Mouse (Mus musculus) lung, embryonic 15.5 days (tissue): ENCODE results near the gene Ppp1r14d. TPM values are rescaled to one million over a fixed set of nuclear protein-coding genes. Genes with fewer than 3 reads are reported as not detected.

Experiments
- ATAC-seq: fragments of 200-750 bp; cut with Nextera tagmentation; 2 replicates; pipeline ENCODE4 v1.8.0; 2017; ENCODE audit warnings: moderate number of reproducible peaks, borderline replicate concordance; ENCODE audit not compliant: low FRiP score, low TSS enrichment; ENCODE audit errors: extremely low read depth
- H3K27ac ChIP-seq: fragments of 300-500 bp; sonication (generic); 2 replicates; pipeline ENCODE4 v1.5.1; 2015; ENCODE audit warnings: moderate library complexity, mild to moderate bottlenecking, inconsistent platforms
- H3K27me3 ChIP-seq: fragments of 300-500 bp; sonication (generic); 2 replicates; pipeline ENCODE4 v1.6.1; 2015; ENCODE audit warnings: inconsistent platforms
- H3K36me3 ChIP-seq: fragments of 300-500 bp; sonication (generic); 2 replicates; pipeline ENCODE4 v1.6.1; 2015; ENCODE audit warnings: inconsistent platforms
- H3K4me1 ChIP-seq: fragments of 300-500 bp; sonication (generic); 2 replicates; pipeline ENCODE4 v1.6.1; 2015; ENCODE audit warnings: inconsistent platforms
- H3K4me2 ChIP-seq: fragments of 300-500 bp; sonication (generic); 2 replicates; pipeline ENCODE4 v1.6.1; 2015; ENCODE audit warnings: inconsistent platforms, mild to moderate bottlenecking, moderate library complexity
- H3K4me3 ChIP-seq: fragments of 300-500 bp; sonication (generic); 2 replicates; pipeline ENCODE4 v1.5.1; 2015; ENCODE audit warnings: mild to moderate bottlenecking, inconsistent platforms
- H3K9ac ChIP-seq: fragments of 300-500 bp; sonication (generic); 2 replicates; pipeline ENCODE4 v1.6.1; 2015; ENCODE audit warnings: inconsistent platforms
- H3K9me3 ChIP-seq: fragments of 300-500 bp; sonication (generic); 2 replicates; pipeline ENCODE4 v1.6.1; 2016; ENCODE audit warnings: inconsistent platforms
- WGBS: fragments of 180-500 bp; shearing (Covaris S2); methylation state at CpG from one replicate; pipeline ENCODE4 v1.1.7; 2015; 5-methylcytosine and 5-hydroxymethylcytosine counted together
- polyA plus RNA-seq: library from polyadenylated mRNA; unstranded; fragments of >200 nt; fragmentation: Nextera tagmentation; extraction: Ambion mirVana; gene quantifications from 2 replicates; pipeline ENCODE4 v1.2.1, GENCODE M21; 2015

Gene Ppp1r14d
- polyA plus RNA-seq, 1 experiment from 2014 or later, result 0.79 TPM

- Histone ChIP-seq H3K9ac (peak overlapping the region; percentile 42), H3K4me2 (peak overlapping the region; percentile 82), H3K27ac (peak overlapping the region; percentile 71), H3K9me3 (no peaks in the 10 kb centered on the region), H3K27me3 (peaks cover 49% of the 10 kb centered on the region), H3K4me1 (peaks cover 11% of the 10 kb centered on the region), H3K4me3 (peak overlapping the region; percentile 51), H3K36me3 (no peaks in the 10 kb centered on the region)
- ATAC-seq, result no peak; the same call in 1 of the 2 replicates
- 7% methylated on average over 25 of the region's 25 CpGs for WGBS
Observed at GRCm38 (mm10) chr2:119236682-119237209, 7.0 kb upstream of the Ppp1r14d start.

GRCm38 (mm10) chr2:119209176-119209507 is 20.6 kb downstream of the Ppp1r14d start:
- under 1% methylated on average over 13 of the region's 13 CpGs for WGBS
- peak overlapping the region; percentile 61 for H3K4me2 ChIP-seq
- H3K27me3 ChIP-seq, result no peaks in the 10 kb centered on the region
- peak overlapping the region; percentile 69 for H3K4me3 ChIP-seq
- H3K9me3 ChIP-seq, result no peaks in the 10 kb centered on the region
- H3K9ac ChIP-seq, result peak overlapping the region; percentile 74
- peaks cover 10% of the 10 kb centered on the region; the same call in 1 of the 2 replicates for H3K4me1 ChIP-seq
- peak overlapping the region; percentile 66; the same call in 1 of the 2 replicates for H3K27ac ChIP-seq
- peaks cover 23% of the 10 kb centered on the region for H3K36me3 ChIP-seq
- peak; percentile 1; the same call in 1 of the 2 replicates for ATAC-seq

GRCm38 (mm10) chr2:119208344-119209175 is 21.1 kb downstream of the Ppp1r14d start, which contains the start of the genes Zfyve19 and Dnajc17:
Zfyve19 (plus strand) TSS chr2:119208617.
Dnajc17 (minus strand) TSS chr2:119208795.
- under 1% methylated on average over 51 of the region's 51 CpGs for WGBS
- H3K27ac ChIP-seq, result peak within 1 kb of the TSS; percentile 93
- no peaks in the 10 kb centered on the region for H3K9me3 ChIP-seq
- H3K4me3 ChIP-seq, result peak within 1 kb of the TSS; percentile 69
- H3K4me2 ChIP-seq, result peak within 1 kb of the TSS; percentile 61
- peak within 1 kb of the TSS; percentile 74 for H3K9ac ChIP-seq
- H3K27me3 ChIP-seq, result no peaks in the 10 kb centered on the region
- ATAC-seq, result peak; percentile 96
- H3K4me1 ChIP-seq, result peaks cover 10% of the 10 kb centered on the region; the same call in 1 of the 2 replicates
- peaks cover 23% of the 10 kb centered on the region for H3K36me3 ChIP-seq

- peak overlapping the region; percentile 93 for H3K27ac ChIP-seq
- H3K27me3 ChIP-seq, result no peaks in the 10 kb centered on the region
- ATAC-seq, result no peak
- H3K4me1 ChIP-seq, result peaks cover 14% of the 10 kb centered on the region; the same call in 1 of the 2 replicates
- 16% methylated on average over 6 of the region's 6 CpGs for WGBS
- peak overlapping the region; percentile 69 for H3K4me3 ChIP-seq
- H3K9me3 ChIP-seq, result no peaks in the 10 kb centered on the region
- H3K36me3 ChIP-seq, result peaks cover 23% of the 10 kb centered on the region
- H3K4me2 ChIP-seq, result peak overlapping the region; percentile 61
- peak overlapping the region; percentile 71 for H3K9ac ChIP-seq
Observed at GRCm38 (mm10) chr2:119207961-119208343, 21.8 kb downstream of the Ppp1r14d start.

- Histone ChIP-seq H3K4me2 (no peak overlapping the region), H3K9ac (no peak overlapping the region), H3K4me3 (no peak overlapping the region), H3K27me3 (no peaks in the 10 kb centered on the region), H3K27ac (0 out of 2 replicates have a peak overlapping the region, but pooled peaks have one; percentile 9), H3K4me1 (peaks cover 14% of the 10 kb centered on the region; the same call in 1 of the 2 replicates), H3K9me3 (no peaks in the 10 kb centered on the region), H3K36me3 (no peaks in the 10 kb centered on the region)
- no peak for ATAC-seq
- 72% methylated on average over 4 of the region's 4 CpGs for WGBS
Observed at GRCm38 (mm10) chr2:119203871-119204460, 25.7 kb downstream of the Ppp1r14d start.

- H3K36me3 ChIP-seq, result no peaks in the 10 kb centered on the region
- 48% methylated on average over 5 of the region's 5 CpGs for WGBS
- H3K27me3 ChIP-seq, result no peaks in the 10 kb centered on the region
- H3K4me2 ChIP-seq, result no peak overlapping the region
- peaks cover 14% of the 10 kb centered on the region; the same call in 1 of the 2 replicates for H3K4me1 ChIP-seq
- no peak for ATAC-seq
- no peak overlapping the region for H3K4me3 ChIP-seq
- H3K9me3 ChIP-seq, result no peaks in the 10 kb centered on the region
- H3K9ac ChIP-seq, result no peak overlapping the region
- H3K27ac ChIP-seq, result 0 out of 2 replicates have a peak overlapping the region, but pooled peaks have one; percentile 9
Observed at GRCm38 (mm10) chr2:119202914-119203453, 26.7 kb downstream of the Ppp1r14d start.

GRCm38 (mm10) chr2:119198934-119199333 is 30.8 kb downstream of the Ppp1r14d start:
- Histone ChIP-seq H3K4me3 (no peak overlapping the region), H3K36me3 (no peaks in the 10 kb centered on the region), H3K4me1 (0 out of 2 replicates have a peak, but pooled peaks cover 7% of the 10 kb centered on the region), H3K9ac (no peak overlapping the region), H3K27me3 (no peaks in the 10 kb centered on the region), H3K4me2 (no peak overlapping the region), H3K9me3 (no peaks in the 10 kb centered on the region), H3K27ac (no peak overlapping the region)
- no peak for ATAC-seq
- 67% methylated on average over 3 of the region's 3 CpGs for WGBS

- H3K4me1 ChIP-seq, result 0 out of 2 replicates have a peak, but pooled peaks cover 4% of the 10 kb centered on the region
- WGBS, result 33% methylated on average over 1 of the region's 1 CpGs
- ATAC-seq, result no peak
- H3K4me3 ChIP-seq, result no peak overlapping the region
- no peak overlapping the region for H3K9ac ChIP-seq
- H3K27ac ChIP-seq, result no peak overlapping the region
- no peak overlapping the region for H3K4me2 ChIP-seq
- no peaks in the 10 kb centered on the region for H3K27me3 ChIP-seq
- H3K9me3 ChIP-seq, result no peaks in the 10 kb centered on the region
- H3K36me3 ChIP-seq, result no peaks in the 10 kb centered on the region
Observed at GRCm38 (mm10) chr2:119198049-119198448, 31.7 kb downstream of the Ppp1r14d start.

GRCm38 (mm10) chr2:119197493-119197892 is 32.2 kb downstream of the Ppp1r14d start:
- 63% methylated on average over 1 of the region's 1 CpGs for WGBS

GRCm38 (mm10) chr2:119196316-119197108 is 33.2 kb downstream of the Ppp1r14d start:
- WGBS, result 32% methylated on average over 4 of the region's 4 CpGs
- Histone ChIP-seq H3K4me2 (no peak overlapping the region), H3K36me3 (no peaks in the 10 kb centered on the region), H3K27me3 (no peaks in the 10 kb centered on the region), H3K4me1 (no peaks in the 10 kb centered on the region), H3K9ac (no peak overlapping the region), H3K27ac (no peak overlapping the region), H3K4me3 (no peak overlapping the region), H3K9me3 (no peaks in the 10 kb centered on the region)
- no peak for ATAC-seq

More at GRCm38 (mm10) chr2:119197493-119197892, 32.2 kb downstream of the Ppp1r14d start:
- H3K36me3 ChIP-seq, result no peaks in the 10 kb centered on the region
- H3K27me3 ChIP-seq, result no peaks in the 10 kb centered on the region
- no peak overlapping the region for H3K27ac ChIP-seq
- H3K4me1 ChIP-seq, result no peaks in the 10 kb centered on the region
- H3K4me2 ChIP-seq, result no peak overlapping the region
- H3K9me3 ChIP-seq, result no peaks in the 10 kb centered on the region
- no peak overlapping the region for H3K4me3 ChIP-seq
- no peak overlapping the region for H3K9ac ChIP-seq
- no peak for ATAC-seq

- H3K27me3 ChIP-seq, result no peaks in the 10 kb centered on the region
- H3K4me1 ChIP-seq, result peaks cover 2% of the 10 kb centered on the region; the same call in 1 of the 2 replicates
- ATAC-seq, result no peak
- no peak overlapping the region for H3K4me2 ChIP-seq
- H3K4me3 ChIP-seq, result no peak overlapping the region
- no peak overlapping the region for H3K27ac ChIP-seq
- no peaks in the 10 kb centered on the region for H3K36me3 ChIP-seq
- H3K9ac ChIP-seq, result no peak overlapping the region
- no peaks in the 10 kb centered on the region for H3K9me3 ChIP-seq
- 83% methylated on average over 5 of the region's 5 CpGs for WGBS
Observed at GRCm38 (mm10) chr2:119194140-119194539, 35.6 kb downstream of the Ppp1r14d start.
